ENCODE assay signal across 8 mouse cellular contexts in genomic region chr16:94789958-94790357, GRCm38 (mm10).
A peak's percentile ranks its signal among the peaks of the same experiment; 100 is the strongest.
DNase-seq lines count a peak whose midpoint lies in the region; ATAC-seq and TF ChIP-seq lines count a peak whose summit lies in the region.

No protein-coding gene starts in this region.

- no peaks in the 10 kb centered on the region for H3K27me3 ChIP-seq in lung, postnatal 0 days (replicated peaks; ENCODE audit: insufficient read depth, low read length)

- no peak for TF ChIP-seq EP300 in lung, postnatal 0 days (IDR thresholded peaks at IDR 0.05)

- DNase-seq in CD4-positive, CD25-positive, alpha-beta regulatory T cell, adult 2 months (ENCODE audit: low read depth, low spot score), result peak; percentile 36
- peak; percentile 54 for DNase-seq in lung, postnatal 0 days (ENCODE audit: low spot score)
- no peak for DNase-seq in lung, postnatal 25 days (ENCODE audit: low spot score)
- DNase-seq in cerebellum, postnatal 14 days, result peak; percentile 73 to 77
- peak; percentile 15 for DNase-seq in ovary, postnatal 14 days (ENCODE audit: low spot score)
- no peak for DNase-seq in right cerebral cortex, postnatal 14 days
- DNase-seq in frontal cortex, postnatal 10 days (ENCODE audit: low spot score in 2 of 2), result no peak

- 27% methylated on average over 6 of the region's 6 CpGs for WGBS in lung, postnatal 0 days

- TF ChIP-seq CTCF in lung, postnatal 0 days (IDR thresholded peaks at IDR 0.05), result peak; percentile 92

- H3K4me3 ChIP-seq in lung, postnatal 0 days (ENCODE audit: low read depth, low read length), result no peak overlapping the region

- no peak overlapping the region for H3K9ac ChIP-seq in lung, postnatal 0 days (replicated peaks; ENCODE audit: low read depth)

- no peaks in the 10 kb centered on the region for H3K4me1 ChIP-seq in lung, postnatal 0 days (ENCODE audit: insufficient read depth, low read depth, low read length)

- H3K4me2 ChIP-seq in lung, postnatal 0 days (replicated peaks; ENCODE audit: low read depth, low read length), result no peak overlapping the region

- H3K27ac ChIP-seq in lung, postnatal 0 days (ENCODE audit: low read length), result no peak overlapping the region

- H3K36me3 ChIP-seq in lung, postnatal 0 days (ENCODE audit: insufficient read depth, low read length), result no peaks in the 10 kb centered on the region

- H3K9me3 ChIP-seq in lung, postnatal 0 days (ENCODE audit: low read length), result no peaks in the 10 kb centered on the region

- no peak for ATAC-seq in CD4-positive, CD25-positive, alpha-beta regulatory T cell, adult 4 months
- no peak; the same call in 1 of the 2 replicates for ATAC-seq in lung, postnatal 0 days

Comparison
In these comparisons a context has a peak if more than half of its experiments do, and no peak if none do; other contexts are left out.
1. DNase-seq: peak in CD4-positive, CD25-positive, alpha-beta regulatory T cell, adult 2 months (single experiment), lung, postnatal 0 days (single experiment), cerebellum, postnatal 14 days (2 of 2) and ovary, postnatal 14 days (single experiment); none in lung, postnatal 25 days (single experiment), right cerebral cortex, postnatal 14 days (single experiment) and frontal cortex, postnatal 10 days (0 of 2).